Mouse (Mus musculus) common myeloid progenitor, adult 5-6 weeks (primary cell): Measurements from ENCODE around the gene Gm21943. TPM values are rescaled to one million over a fixed set of nuclear protein-coding genes. Genes with fewer than 3 reads are reported as not detected.
"Not testable (repeated sequence)": the region's sequence is repeated elsewhere in the genome, so short reads cannot be mapped to it uniquely, and the experiment has no call there.

Source experiments
- ATAC-seq: replicated peaks from 2 replicates; pipeline ENCODE4 v1.8.0; 2016; ENCODE audit warnings: low read depth, mild to moderate bottlenecking, moderate TSS enrichment, inconsistent platforms; ENCODE audit not compliant: poor library complexity, severe bottlenecking
- total RNA-seq: library from RNA; stranded (forward); fragments of 200-1000, 187-1606 nt; gene quantifications from 2 replicates; pipeline ENCODE4 v1.2.3, GENCODE M21; 2017

Gm21943 gene
- total RNA-seq: not detected in 2 replicates

GRCm38 (mm10) chrY:57533644-57534043 lies at the start of gene Gm21943:
TSS of gene Gm21943 (minus strand) at chrY:57533744.
- not testable (repeated sequence) for ATAC-seq

Other genes with a start within 250 kb of the Gm21943 start
- not detected in 2 replicates for gene Gm28961, start 172.0 kb upstream of the Gm21943 start, total RNA-seq